Mouse (Mus musculus): ENCODE data around the gene Mrtfa.

DNA sequence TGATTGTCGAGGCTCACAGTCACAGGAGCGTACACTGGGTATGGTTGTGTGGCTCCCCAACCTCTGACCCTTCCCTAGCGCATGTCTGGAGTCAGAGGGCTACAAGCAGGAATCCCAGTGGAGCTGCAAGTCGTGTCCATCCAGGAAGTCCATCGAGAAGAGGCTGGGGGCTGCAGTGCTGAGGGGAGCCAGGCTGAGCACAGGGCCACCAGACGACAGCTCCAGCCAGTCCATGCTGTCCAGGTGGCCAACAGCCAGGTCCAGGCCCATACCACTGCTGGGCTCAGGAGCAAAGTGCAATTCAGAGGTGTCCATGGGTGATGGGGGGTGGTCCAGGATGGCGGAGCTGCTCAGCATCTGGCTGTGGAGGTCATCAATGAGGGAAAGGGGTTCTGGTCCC, 177.4 kb downstream of the Mrtfa start:
- TF ChIP-seq POLR2A (IDR thresholded peaks at IDR 0.05; ENCODE audit: insufficient read depth, low read length) (no peak), CTCF (IDR thresholded peaks at IDR 0.05; ENCODE audit: low read depth, low read length) (no peak)

All from ES-Bruce4 (cell line).